Mouse (Mus musculus) layer of hippocampus, adult 2 months (tissue): ENCODE data around the gene Mkrn1. TPM values are rescaled to one million over a fixed set of nuclear protein-coding genes. Genes with fewer than 3 reads are reported as not detected.
"Not testable (repeated sequence)": the region's sequence is repeated elsewhere in the genome, so short reads cannot be mapped to it uniquely, and the experiment has no call there.

Experiments
- DNase-seq, 2 experiments: peaks; one replicate each; pipeline ENCODE4 v3.0.0; 2022; ENCODE audit warnings: low spot score in 2 of 2
- H3K27ac ChIP-seq: fragments of 200-600 bp; 2 replicates; pipeline ENCODE4 v1.8.1; 2022
- H3K4me3 ChIP-seq: fragments of 200-600 bp; 2 replicates; pipeline ENCODE4 v1.8.1; 2022; ENCODE audit warnings: mild to moderate bottlenecking
- CTCF ChIP-seq: fragments of 200-600 bp; conservative IDR thresholded peaks from 2 replicates; pipeline ENCODE4 v1.8.1; 2022; ENCODE audit warnings: antibody characterized with exemption, mild to moderate bottlenecking, moderate library complexity
- total RNA-seq, 2 experiments: library from RNA; stranded (reverse); gene quantifications; 2 replicates each; pipeline ENCODE4 v1.2.3; 2021

Gene Mkrn1
- total RNA-seq, 2 experiments from 2014 or later: 116 to 119 TPM

DNA sequence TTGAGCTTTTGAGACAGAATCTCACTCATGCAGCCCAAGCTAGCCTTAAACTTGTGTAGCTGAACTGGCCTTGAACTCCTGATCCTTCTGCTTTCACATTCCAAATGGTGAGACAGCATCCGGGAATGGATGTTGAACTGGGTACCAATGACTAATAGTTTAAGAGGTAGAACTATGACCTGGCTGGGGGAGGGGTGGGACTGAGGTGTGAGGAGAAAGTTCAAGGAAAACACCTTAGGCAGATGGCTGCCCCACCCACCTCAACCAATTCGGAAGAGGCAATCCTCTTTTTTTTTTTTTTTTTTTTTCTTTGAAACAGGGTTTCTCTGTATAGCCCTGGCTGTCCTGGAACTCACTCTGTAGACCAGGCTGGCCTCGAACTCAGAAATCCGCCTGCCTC, 6.5 kb upstream of the Mkrn1 start:
- no peak for DNase-seq
- no peak overlapping the region for H3K27ac ChIP-seq
- TF ChIP-seq CTCF: no peak
- H3K4me3 ChIP-seq: no peak overlapping the region

DNA sequence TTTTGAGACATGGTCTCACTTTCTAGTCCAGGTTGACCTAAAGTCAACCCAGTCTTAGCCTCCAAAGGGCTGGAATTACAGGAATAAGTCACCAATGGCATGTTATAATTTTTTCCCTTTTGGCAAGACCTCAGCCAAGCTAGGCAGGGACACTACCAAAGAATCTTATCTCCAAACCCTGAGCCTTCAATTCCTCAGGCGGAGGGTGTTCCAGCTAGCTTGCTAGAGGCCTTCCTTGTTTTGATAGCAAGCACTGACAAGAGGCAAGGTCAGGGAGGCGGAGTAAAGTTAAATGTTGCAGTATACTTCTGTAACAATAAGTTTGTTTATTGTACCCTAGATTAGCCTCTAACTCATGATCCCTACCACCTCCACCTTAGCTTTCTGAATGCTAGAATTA, 4.9 kb upstream of the Mkrn1 start:
- no peak overlapping the region for H3K27ac ChIP-seq
- TF ChIP-seq CTCF: no peak
- DNase-seq: no peak
- no peak overlapping the region for H3K4me3 ChIP-seq

DNA sequence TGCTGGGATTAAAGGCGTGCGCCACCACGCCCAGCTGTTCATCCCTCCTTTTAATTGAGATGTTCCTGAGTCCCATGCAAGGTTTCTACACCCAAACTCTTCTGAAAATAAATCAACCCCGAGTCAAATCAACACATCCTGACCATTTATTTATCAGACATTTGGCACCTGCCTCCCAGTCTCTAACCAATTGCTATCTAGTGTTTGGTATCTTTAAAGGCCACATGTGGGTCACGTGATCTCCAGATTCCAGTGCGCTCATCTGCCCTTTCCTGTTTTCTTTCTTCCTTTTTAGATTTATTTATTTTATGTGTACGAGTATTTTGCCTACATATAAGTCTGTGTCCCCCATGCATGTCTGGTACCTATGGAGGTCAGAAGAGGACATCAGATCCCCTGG, 3.4 kb upstream of the Mkrn1 start:
- DNase-seq: no peak
- Histone ChIP-seq H3K4me3 (no peak overlapping the region), H3K27ac (no peak overlapping the region)
- TF ChIP-seq CTCF: no peak

DNA sequence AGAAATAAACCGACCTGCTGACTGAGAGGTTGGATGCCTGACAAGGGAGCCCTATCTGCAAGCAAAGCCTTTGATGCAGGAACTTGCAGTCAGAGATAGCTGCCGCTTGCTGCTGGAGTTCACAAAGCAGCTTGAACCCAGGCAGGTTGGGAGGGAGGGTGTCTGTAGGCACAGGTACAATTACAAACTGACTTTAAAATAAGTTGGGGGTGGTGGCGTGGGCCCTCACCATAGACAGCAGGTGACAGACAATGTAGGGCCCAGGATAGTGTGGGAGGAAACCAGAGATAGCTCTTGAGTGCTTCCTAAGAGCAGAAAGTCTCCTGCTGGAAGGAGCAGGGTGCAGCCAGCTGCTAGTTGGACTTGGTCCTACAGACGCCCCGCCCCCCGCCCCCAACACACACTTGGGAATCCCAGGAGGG, 2.9 kb upstream of the Mkrn1 start:
- no peak overlapping the region for H3K4me3 ChIP-seq
- H3K27ac ChIP-seq: no peak overlapping the region
- DNase-seq: no peak
- TF ChIP-seq CTCF: no peak

DNA sequence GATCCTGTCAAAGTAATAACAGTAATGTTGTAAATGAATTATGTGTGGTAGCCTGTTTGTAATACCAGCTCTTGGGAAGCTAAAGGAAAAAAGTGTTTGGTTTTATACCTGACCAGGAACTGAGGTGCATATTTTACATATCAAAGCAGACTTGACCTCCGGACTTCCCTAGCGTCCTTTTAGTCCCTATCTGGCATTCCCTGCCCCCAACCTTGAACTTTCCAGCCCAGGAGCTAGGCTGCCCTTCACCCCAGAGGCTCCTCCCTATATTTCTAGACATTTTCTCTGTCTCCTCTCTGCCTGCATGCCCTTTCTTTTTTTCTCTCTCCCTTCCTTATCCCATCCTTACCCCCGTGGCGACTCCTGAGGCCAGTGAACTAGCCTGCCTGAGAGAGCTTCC, 605 bp upstream of the Mkrn1 start:
- Histone ChIP-seq H3K27ac (0 out of 2 replicates have a peak overlapping the region, but pooled peaks have one; percentile 95), H3K4me3 (no peak overlapping the region)
- no peak for TF ChIP-seq CTCF
- DNase-seq: no peak

DNA sequence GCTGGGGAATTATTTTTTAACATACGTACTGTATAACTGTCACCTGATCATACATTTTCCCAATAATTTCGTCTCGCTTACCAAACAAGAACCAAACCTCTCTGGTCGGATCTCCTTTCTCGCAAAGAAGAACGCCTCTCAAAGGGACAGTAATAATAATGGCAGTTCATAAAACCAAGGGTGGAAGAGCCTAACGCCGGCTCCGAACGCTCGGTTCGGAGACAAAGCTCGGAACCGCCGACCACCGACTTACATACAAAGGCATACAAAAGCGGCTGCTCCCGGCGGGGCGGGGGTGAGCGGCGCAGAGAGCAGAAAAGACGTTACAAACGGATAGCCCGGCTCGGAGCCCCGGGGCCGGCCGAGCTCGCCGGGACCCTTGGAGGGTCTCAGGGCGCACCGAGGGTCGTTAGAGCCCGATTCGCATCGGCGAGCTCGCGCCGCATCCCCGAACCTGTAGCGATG, 844 bp downstream of the Mkrn1 start:
- DNase-seq: no peak
- peak overlapping the region; percentile 80 for H3K4me3 ChIP-seq
- H3K27ac ChIP-seq: peak overlapping the region; percentile 95
- TF ChIP-seq CTCF: no peak

DNA sequence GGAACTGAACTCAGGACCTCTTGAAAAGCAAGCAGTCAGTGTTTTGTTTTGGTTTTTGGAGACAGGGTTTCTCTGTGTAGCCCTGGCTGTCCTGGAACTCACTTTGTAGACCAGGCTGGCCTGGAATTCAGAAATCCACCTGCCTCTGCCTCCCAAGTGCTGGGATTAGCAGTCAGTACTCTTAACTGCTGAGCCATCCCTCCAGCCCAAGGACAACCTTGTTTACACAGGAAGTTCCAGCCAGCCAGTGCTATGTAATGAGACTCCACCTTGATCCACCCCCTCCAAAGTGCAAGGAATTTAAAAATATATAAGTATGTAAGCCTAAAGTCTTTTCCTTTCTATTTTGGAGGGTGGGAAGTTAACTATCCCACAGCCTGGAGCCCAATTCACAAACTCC, 3.6 kb downstream of the Mkrn1 start:
- not testable (repeated sequence) for DNase-seq, H3K4me3 ChIP-seq, H3K27ac ChIP-seq
- peak; percentile 41; the same call in 1 of the 2 replicates for TF ChIP-seq CTCF

DNA sequence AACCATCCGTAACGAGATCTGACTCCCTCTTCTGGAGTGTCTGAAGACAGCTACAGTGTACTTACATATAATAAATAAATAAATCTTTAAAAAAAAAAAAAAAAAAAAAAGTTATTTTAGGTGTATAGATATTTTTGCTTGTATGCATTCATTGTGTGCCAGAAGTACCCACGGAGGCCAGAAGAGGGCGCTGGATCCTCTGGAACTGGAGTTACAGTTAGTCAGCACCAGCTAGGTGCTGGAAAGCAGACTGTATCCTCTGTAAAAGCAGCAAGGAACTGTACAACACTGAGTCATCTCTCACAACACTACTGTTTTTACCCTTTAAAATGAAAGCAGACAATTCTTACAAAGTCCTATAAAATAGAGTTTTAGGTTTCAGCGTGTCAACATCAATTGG, 4.5 kb downstream of the Mkrn1 start:
- TF ChIP-seq CTCF: peak; percentile 71
- Histone ChIP-seq H3K27ac (peak overlapping the region; percentile 24; the same call in 1 of the 2 replicates), H3K4me3 (no peak overlapping the region)
- peak in 1 of 2 experiments; percentile 75 for DNase-seq

DNA sequence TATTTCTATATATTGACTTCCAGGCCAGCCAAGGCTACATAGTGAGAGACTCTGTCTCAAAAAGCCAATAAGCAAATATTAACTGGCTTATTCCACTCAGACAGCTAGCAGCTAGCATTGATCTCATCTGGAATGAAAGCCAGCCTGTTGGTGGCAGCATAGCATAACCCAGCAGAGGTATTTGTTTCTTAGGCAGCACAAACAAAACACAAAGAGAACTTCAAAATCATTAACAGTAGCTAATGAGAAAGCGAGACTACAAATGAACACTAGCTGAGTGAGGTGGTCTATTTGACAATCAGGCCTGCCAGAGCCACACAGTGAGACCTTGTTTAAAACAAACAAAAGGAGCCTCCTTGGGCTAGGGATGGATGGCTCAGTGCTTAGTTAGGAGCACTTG, 6.2 kb downstream of the Mkrn1 start:
- Histone ChIP-seq H3K27ac (peak overlapping the region; percentile 34), H3K4me3 (no peak overlapping the region)
- peak; percentile 75 for TF ChIP-seq CTCF
- peak; percentile 23 to 26 for DNase-seq

DNA sequence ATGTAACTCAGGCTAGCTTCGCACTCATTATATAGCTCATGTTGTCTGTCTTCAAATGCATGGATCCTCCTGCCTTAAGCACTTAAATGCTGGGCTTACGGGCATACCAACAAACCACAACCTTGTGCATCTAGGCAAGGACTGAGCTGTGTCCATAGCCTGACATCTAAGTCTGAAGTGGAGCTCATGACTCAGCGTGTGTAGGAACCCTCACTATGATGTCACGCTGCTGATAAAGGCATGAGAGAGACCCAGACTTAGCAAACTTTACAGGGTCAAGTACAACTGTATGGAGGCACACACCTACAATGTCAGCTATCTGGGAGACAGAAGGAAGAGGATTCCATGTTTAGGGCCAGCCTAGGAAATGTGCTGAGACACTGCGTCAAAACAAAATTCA, 13.8 kb downstream of the Mkrn1 start:
- Histone ChIP-seq H3K27ac (no peak overlapping the region), H3K4me3 (no peak overlapping the region)
- no peak for TF ChIP-seq CTCF
- DNase-seq: no peak

DNA sequence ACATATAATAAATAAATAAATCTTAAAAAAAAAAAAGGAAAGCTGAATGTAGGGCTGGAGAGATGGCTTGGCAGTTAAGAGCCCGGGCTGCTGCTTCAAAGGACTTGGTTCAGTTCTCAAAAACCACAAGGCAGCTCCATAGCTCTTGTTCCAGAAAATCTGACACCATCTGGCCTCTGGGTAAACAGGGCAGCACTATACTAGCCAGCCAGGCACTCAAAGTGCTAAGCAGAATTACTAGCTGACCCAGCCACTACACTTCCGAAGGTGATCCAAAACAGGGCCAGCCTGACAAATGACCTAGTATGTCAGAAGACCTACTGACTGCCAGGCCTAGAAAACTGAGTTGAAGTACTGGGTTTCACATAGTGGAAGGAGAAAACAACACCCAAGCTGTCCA, 17.1 kb downstream of the Mkrn1 start:
- DNase-seq: no peak
- TF ChIP-seq CTCF: no peak
- H3K27ac ChIP-seq: no peak overlapping the region

DNA sequence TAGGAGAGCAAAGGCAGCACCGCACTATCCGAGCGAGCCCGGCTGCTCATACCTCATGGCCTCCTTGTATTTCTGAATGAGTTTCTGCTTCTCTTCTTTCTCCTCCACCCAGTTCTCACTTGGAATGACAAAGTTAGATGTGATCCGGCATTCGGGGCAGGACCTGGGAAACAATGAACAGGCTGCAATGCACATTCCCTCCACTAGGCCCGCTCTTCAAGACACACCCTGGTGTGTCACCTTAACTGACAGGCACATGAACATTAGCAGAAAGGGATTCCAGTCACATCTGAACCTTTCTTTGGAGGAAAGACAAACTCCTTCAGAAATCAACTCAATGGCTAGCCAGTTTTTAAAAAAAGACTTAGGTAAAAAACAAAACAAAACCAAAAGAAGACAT, 19.9 kb downstream of the Mkrn1 start:
- Histone ChIP-seq H3K27ac (no peak overlapping the region), H3K4me3 (no peak overlapping the region)
- peak; percentile 83 for TF ChIP-seq CTCF
- no peak for DNase-seq

More for the DNA sequence above, 17.1 kb downstream of the Mkrn1 start:
- H3K4me3 ChIP-seq: no peak overlapping the region

DNA sequence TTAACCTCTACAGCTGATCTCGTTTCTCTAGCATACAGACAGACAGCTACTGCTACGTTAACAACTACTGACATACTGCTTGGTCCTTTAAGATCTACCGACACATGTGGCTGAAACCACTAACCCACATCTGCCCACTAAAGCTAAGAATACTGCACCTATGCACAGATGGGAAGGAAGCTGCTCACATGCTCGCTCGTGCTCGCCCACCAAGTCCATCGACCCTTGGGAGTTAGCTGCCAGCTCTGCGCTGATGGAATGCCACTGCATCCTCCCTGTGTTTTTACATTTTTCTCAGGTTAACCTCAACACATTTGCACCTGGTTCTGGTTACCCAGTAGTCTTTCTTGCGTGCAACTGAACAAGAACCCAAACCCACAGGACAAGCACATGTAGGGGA, 21.9 kb downstream of the Mkrn1 start:
- TF ChIP-seq CTCF: no peak
- DNase-seq: no peak
- no peak overlapping the region for H3K4me3 ChIP-seq
- no peak overlapping the region for H3K27ac ChIP-seq

DNA sequence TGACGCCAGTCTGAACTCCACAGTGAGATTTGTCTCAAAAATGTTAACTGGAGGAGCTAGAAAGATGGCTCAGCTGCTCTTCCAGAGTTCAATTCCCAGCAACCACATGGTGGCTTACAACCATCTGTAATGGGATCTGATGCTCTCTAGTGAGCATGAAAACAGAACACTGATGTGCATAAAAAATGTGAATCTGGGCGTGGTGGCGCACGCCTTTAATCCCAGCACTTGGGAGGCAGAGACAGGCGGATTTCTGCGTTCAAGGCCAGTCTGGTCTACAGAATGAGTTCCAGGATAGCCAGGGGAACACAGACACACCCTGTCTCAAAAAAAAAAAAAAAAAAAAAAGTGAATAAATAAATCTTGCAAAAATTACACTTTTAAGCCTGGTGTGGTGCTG, 23.2 kb downstream of the Mkrn1 start:
- H3K4me3 ChIP-seq: no peak overlapping the region
- no peak for TF ChIP-seq CTCF
- DNase-seq: no peak
- no peak overlapping the region for H3K27ac ChIP-seq

DNA sequence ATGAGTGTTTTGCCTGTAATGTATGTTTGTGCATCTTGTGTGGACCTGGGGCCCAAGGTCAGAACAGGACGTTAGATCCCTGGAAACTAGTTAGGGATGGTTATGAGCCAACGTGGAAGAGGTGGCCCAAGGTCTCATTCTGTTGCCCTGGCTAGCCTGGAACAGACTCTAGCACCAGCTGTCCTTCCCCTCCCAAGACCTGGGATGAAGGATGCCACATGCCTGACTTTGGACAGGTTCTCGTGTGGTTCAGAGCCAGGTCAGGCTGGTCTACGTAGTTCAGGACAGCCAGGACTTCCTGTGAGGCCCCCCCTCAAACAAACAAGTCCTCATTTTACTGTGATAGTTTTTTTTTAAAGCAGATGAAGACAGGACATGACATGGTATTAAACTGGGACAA, 24.3 kb downstream of the Mkrn1 start:
- peak overlapping the region; percentile 14; the same call in 1 of the 2 replicates for H3K27ac ChIP-seq
- no peak for DNase-seq

More for the DNA sequence above, 24.3 kb downstream of the Mkrn1 start:
- no peak for TF ChIP-seq CTCF
- H3K4me3 ChIP-seq: no peak overlapping the region
